Mouse (Mus musculus) testis, postnatal 10 days (tissue): ENCODE measurements around the gene Trim6.
A peak's percentile ranks its signal among the peaks of the same experiment; 100 is the strongest.
"Not testable (repeated sequence)": the region's sequence is repeated elsewhere in the genome, so short reads cannot be mapped to it uniquely, and the experiment has no call there.

Experiments used
- DNase-seq: peaks from one replicate; pipeline ENCODE4 v3.0.0; 2021; ENCODE audit warnings: low spot score

The Trim6 gene

DNA sequence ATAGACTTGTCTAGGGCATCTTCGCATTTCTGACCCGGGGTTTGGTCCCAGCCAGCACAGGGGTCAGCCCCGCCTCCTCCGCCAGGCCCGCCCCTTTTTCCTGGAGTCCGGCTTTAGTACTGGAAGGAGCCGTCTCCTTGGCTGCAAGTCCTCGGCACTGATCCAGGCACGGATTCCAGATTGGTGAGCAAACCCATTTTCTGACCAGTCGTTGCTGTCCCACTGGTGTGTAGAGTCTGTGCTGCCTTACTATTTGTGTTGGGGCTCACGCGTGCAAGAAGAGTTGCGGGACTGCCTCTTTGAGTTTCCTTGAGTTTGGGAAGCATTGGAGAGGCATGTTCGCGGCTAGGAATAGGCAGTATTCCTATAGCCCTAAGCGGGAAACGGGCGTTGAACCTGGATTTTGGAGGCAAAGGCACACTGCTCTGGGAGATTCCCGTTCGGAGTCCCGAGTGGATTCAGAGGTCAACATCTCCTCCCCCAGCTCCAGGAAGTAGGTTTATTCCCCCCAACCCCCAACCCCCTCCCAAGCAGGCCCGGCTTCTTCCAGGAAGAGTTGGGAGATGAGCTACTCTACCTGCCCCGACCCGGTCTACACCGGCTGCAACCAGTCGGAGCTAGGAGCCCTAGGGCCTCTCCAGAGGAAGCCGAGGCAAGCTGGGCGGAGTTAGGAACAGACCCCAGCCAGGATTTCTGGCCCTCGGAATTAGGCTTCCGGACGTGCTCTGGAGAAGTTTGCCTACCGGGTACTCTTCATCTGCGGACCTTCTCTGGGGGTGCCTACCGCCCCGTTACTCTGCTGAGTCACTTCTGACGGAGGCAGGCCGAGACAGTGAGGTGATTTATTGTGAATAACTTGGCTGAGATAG, at the start of gene Trim6:
Trim6 (plus strand) TSS at position 93 of the 869 bp plus-strand sequence.
- peak; percentile 89 for DNase-seq

DNA sequence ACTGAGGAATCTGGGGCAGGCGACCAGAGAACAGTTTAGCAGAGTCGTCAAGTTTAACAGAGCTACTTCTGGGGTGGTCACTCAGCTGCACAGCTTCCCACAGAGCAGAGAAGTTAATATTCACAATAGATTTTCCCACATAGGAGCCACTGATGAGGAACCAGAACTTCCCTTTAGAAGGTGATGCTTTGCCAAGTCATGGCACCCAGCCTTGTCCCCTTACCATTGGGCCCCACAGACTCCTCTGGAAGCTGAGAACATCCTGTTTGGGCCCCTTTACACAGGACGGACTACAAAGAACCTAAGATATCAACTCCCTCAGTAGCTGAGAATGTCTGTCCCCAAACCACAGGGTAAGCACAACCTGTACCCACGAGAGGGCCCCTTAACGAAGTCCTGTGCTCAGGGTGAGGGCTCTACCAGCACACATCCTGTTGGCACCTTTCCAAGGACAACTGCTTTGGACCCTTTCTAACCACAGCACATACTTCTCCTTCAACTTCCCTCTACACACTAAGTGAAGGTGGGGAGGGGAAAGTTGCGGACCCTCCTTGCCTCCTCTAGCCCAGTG, 48.9 kb upstream of the Trim6 start:
- DNase-seq, result no peak

DNA sequence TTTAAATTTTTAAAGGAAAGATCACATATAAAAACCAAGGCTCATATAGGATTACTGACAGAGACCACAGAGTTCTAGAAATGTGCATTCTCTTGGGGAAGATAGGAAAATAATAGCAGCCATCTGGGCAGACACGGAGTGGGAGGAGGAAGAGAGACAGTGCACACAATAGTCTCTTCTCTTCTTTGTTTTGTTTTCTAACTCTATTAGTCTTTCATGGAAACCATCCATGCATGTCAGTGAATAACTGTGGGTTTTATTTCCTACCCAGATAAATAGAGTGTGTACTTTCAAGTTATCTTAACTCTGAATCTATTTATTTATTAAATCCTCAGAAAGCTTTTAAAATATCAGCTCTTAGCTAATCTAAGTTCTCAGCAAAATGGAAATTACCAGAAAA, 43.5 kb upstream of the Trim6 start:
- no peak for DNase-seq

DNA sequence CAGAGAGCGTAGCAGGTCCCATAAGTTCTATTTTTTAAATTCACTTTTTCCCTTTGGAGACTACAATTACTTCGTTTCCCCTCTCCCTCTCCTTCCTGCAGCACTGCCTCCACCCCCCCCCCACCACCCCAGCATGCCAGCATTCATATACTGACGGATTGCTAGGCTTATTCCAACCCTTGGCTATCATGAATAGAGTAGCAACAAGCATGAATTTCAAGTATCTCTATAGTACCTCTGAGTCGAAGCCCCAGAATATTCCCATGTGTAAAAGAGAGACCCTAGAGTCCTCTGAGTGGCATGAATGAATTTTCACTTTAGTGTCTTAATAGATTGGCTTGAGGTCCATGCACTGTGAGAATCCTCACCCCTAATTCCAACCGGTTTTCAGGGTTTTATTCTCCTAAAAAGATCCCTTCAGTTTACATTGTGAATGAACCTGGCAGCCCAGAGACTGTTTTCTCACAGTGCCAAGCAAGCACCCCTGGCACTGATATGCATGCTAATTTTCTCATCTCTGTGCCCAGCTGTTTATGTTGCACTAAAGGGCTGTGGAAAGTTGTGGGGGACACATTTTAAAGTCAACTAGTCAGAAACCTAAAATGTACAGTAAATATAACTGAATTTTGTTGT, 40.1 kb upstream of the Trim6 start:
- no peak for DNase-seq

DNA sequence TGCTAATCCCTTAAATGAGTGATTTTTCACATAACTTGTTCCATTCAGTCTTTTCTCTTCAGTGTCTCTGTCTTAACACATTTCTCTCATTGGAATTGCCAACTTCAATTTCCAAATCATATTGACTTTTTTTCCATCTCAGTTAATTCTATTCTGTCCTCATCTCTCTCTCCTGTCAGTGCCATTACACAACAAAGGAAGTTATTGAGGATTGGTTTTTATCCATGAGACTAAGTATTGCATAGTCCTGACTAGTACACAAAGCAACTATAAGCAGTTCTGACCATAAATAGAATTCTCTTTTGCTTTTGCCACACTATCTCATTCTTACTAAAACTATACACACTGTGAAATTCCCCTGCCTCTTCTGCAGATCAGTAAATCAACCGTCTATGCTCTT, 39.5 kb upstream of the Trim6 start:
- DNase-seq, result no peak

DNA sequence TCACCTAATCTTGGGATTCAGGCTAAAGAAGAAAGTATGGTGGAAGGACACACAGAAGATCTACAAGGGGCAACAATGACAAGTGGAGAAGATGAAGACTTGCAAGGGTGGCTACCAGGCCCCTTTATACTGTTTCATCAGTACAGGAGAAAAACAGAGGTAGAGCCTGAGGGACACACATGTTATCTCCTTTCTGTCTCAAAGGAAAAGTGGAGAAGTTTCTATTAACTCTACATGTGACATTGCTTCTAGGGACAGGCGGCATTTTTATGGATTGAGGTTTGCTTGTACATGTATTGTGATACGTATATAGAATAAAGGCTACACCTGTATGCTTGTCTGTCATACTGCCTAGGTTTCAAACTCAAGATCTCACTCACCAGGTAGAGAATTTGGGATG, 35.3 kb upstream of the Trim6 start, which contains the start of gene Olfr648:
Olfr648 (minus strand) TSS at position 101 of the 400 bp plus-strand sequence.
- no peak for DNase-seq

DNA sequence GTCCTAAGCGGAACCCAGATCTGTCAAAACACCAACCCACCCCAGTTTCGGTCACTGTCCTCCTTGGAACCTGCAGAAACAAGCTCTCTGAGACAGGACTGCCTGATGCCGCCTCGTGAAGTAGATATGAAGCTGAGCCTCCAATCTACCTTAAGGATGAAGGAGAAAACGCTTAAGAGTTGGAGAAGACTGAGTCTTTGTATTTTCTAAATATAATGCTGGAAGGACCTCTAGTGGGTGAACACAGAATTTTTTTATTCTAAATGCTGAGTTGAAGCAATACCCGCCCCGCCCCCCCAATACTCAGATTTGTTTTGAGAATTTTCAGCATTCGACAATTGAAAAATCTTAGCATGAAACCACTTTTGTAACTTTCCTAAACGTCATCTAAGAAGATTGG, 27.3 kb upstream of the Trim6 start:
- DNase-seq, result no peak

DNA sequence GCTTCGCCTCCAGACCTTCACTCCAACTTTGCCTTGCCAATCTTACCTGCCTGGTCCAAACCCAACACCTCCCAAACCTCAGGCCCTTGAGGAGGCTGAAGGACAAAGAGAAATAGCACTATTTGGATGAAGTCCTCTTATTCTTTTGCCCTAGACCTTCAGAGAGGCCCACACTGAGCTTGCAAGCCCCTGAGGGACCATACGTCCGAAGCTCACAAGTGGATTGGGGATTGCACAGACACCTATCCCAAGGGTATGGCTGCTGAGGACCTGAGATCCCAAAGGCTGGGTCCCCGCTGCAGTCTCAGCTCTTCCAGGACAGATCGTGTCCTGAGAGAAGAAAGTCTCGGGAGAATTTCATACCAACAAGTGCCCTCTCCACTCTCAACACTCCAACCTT, 22.7 kb upstream of the Trim6 start, which contains the start of gene Olfr649:
Olfr649 (minus strand) TSS at position 101 of the 400 bp plus-strand sequence.
- DNase-seq, result no peak

DNA sequence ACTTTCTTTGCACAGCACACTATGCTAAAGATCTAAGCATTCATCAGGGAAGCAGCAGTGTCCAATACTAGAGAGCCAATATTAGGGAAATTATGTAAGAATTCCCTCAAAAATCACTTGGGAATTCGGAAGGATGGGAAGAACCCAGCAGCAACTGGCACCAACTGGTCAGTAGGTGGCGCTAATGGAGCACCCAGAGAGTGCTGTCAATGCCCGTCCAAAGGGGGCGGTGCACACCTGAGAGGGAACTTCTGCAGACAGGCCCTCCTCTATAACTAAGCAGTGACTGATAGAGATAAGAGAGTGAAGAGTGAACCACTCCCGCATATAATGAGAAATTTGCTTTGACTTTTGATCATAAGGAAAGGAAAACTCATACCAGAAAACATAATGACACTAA, 18.8 kb upstream of the Trim6 start:
- peak; percentile 78 for DNase-seq

DNA sequence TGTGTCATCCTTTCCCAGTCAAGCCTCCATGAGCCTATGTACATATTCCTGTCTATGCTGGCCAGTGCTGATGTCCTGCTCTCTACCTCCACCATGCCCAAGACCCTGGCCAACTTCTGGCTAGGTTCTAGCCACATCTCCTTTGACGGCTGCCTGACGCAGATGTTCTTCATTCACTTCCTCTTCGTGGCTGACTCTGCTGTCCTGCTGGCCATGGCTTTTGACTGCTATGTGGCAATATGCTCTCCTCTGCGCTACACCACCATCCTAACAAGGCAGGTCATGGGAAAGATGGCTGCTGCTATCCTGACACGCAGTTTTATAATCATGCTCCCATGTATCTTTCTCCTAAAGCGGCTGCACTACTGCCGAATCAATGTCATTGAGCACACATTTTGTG, 12.4 kb upstream of the Trim6 start:
- no peak for DNase-seq

DNA sequence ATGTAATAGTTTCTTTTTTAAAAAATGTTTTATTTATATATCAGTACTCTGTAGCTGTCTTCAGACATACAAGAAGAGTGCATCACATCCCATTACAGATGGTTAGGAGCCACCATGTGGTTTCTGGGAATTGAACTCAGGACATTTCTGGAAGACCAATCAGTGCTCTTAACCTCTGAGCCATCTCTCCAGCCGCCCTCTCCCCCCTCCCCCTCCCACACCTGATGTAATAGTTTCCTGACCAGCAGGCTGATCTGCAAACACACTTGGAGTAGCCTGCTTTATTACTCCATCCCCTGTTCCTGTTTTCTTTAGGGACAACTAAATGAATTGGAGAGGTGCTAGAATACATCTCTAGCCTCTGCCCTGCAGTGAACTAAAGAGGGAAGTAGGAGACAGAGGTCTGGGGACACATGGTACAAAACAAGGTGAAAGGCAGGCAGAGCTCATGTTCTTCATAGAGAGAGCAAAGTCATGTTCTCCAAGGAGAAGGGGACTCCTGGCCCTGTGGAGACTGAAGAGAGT, 2.5 kb upstream of the Trim6 start:
- DNase-seq, result no peak

DNA sequence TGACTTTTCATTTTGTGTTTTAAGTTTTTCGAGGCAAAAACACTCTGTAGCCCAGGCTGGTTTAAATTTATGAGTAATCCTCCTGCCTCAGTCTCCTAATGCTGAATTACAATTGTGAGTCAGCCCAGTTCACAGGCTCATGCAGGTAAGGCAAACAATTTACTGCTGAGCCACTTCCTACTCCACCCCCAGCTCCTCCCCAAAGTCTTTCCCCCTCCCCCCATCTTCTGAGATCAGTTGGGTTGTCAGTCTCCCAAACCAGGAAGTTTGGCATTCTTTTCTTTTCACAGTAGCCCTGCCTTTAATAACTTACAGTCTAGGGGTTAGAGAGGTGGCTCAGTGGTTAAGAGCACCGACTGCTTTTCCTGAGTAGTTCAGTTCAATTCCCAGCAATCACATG, 712 bp upstream of the Trim6 start:
- no peak for DNase-seq

DNA sequence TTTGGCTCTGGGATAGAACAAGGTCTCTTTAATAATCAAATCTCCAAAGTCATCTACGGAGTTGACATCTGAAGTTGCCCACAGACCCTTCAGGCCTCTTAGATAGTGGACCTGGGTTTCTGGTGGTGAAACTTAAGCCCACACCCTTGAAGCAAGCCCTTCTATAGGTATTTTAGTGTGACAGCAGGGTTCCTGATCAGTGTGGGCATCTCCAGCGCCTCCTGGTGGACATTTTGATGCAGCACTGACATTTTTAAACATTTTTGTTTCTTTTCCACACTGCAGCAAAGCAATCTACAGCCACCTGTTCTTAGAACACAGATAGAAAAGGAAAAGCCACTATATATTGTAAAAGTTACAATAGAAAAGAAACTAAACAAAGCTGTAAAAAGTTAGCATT, 12.6 kb downstream of the Trim6 start:
- DNase-seq, result peak; percentile 51

DNA sequence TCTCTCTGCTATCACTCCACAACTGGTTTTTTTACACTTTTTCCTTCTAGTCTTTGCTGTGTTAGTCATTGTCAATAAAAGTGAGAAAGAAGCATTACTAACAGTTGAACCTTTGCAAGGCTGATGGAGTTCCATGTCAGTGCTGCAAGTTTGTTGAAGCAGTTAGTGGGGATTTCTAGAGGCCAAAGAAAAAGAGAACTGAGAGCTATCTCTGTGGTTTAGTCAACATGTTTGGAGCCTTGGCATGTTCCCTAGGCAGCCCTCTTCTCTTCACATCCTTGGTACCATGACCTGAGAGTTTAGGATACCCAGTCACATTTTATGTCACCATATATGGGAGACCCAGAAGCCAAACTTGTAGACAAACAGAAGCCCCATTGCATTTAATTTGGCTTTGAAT, 22.3 kb downstream of the Trim6 start:
- DNase-seq, result no peak

DNA sequence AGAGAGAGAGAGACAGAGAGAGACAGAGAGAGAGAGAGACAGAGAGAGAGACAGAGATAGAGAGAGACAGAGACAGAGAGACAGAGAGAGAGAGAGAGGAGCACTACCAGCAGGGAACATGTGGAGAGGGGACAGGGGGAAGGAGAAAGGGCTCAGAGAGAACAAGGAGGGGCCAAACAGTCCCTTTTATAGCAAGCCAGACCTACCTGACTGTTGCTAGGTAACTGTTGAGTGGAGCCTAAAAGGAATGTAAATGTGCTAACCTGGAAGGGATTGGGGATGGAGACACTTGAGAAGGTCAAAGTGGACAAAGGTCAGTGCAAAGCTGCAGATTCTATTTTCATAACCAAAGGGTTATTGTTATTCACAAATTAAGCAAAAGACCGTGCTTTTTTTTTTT, 25.0 kb downstream of the Trim6 start:
- no peak for DNase-seq

DNA sequence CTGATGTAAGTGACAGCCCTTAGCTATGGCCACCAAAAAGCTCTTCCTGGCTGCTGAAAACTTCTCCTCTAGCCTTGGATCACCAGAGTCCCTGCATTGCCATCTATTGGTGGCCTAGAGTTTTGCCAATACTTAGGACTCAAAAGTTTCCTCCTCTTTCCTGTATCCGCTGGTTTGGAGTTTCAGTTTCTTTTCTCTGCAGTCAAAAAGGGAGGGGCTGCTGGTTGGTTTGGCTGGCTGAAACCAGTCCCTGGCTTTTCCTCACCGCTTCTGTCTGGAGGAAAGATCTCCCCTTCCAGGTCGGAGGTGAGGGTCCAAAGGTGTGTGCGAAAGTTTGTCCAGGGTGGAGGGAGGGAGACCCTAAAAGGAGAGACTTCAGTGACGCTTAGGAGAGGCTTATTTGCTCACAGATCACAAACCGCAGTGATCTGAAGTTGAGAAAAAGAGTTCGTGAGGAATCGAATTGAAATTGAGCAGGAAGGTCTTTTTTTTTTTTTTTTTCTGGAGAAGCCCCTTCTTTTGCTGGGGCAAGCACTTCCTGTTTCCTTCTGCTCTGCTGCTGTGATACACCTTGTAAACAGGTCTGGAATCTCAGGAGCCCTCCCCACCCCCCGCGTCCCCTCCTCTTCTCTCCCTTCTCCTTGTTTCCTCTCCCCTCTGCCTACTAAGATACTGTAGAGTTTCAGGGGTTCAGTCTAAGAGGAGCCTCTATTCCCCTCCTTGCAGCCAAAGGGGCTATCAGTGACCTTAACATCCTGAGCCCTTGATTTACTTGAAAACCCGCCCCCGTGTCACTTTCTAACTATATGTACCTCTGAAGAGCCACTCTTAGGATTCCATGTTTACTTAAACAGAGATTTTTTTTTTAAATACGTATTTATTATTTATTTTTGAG, 25.9 kb downstream of the Trim6 start, which contains the start of gene Trim34a:
Trim34a (plus strand) TSS at position 171 of the 895 bp plus-strand sequence.
- DNase-seq, result peak; percentile 61

DNA sequence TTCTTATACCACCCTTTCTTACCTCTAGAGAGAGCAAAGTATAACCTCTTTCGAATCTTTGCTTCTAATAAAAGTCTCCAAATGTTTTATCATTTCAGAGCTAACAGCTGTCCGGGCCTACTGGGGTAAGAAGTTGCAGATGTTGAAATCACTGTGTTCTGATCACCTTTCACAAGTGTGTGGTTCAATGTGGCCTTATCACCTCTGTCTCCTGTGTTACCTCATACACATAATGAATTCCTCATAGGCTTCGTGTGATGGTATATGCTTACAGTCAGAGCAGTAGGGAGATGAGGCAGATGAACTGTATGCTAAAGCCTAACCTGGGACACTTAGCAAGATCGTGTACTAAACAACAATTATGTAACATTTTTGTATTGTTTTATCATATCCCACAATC, 41.8 kb downstream of the Trim6 start:
- not testable (repeated sequence) for DNase-seq

DNA sequence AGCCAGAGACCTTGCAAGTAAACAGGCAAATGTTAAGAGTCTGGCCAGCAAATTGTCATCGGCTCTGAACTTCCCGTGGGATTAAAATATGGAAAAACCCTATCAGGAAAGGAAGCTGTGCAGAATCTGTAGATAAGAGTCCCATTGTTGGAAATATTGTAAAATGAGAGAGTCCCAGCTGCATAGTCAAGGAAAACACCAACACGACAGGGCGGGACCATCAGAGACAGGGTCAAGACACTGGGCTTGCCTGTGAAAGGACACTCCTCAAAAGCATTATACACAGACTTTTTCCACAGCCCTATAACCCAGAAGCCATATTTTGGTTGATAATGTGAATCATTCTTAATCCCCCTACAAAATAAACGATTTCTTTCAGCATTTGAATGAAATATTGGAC, 46.7 kb downstream of the Trim6 start:
- DNase-seq, result not testable (repeated sequence)

DNA sequence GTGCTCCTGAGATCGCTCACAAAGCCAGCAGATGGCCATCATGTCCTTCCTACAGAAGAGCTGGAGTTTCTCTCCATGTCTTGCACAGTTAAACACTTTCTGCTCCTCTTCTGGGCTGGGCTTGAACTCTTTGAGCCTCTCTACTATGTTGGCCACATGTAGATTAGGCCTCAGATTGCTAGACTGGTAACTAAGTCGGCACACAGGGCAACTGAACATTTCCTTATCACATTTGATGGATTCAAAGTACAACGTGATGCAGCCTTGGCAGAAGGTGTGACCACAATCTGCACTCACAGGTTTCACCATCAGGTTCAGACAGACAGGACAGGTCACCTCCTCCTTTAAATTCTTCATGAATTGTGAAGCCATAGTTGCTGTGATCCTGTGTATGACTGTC, 60.8 kb downstream of the Trim6 start:
- DNase-seq, result not testable (repeated sequence)
